Mouse (Mus musculus) embryonic facial prominence, embryonic 10.5 days (tissue): ENCODE results near the gene Add3. TPM values are rescaled to one million over a fixed set of nuclear protein-coding genes. Genes with fewer than 3 reads are reported as not detected.
"Not testable (repeated sequence)": the region's sequence is repeated elsewhere in the genome, so short reads cannot be mapped to it uniquely, and the experiment has no call there.

Experiments
- DNase-seq: peaks from one replicate; pipeline ENCODE4 v3.0.0-alpha.2; 2017; ENCODE audit warnings: low spot score
- H3K27ac ChIP-seq: fragments of 300-500 bp; sonication (generic); replicated peaks from 2 replicates; pipeline ENCODE4 v1.5.1; 2016; ENCODE audit warnings: mild to moderate bottlenecking
- H3K27me3 ChIP-seq: fragments of 300-500 bp; sonication (generic); replicated peaks from 2 replicates; pipeline ENCODE4 v1.6.1; 2016; ENCODE audit warnings: low read depth, mild to moderate bottlenecking; ENCODE audit not compliant: poor library complexity, severe bottlenecking
- H3K36me3 ChIP-seq: fragments of 300-500 bp; sonication (generic); replicated peaks from 2 replicates; pipeline ENCODE4 v1.6.1; 2016; ENCODE audit warnings: mild to moderate bottlenecking, moderate library complexity
- H3K4me1 ChIP-seq: fragments of 300-500 bp; sonication (generic); 2 replicates; pipeline ENCODE4 v1.6.1; 2016
- H3K4me3 ChIP-seq: fragments of 300-500 bp; sonication (generic); 2 replicates; pipeline ENCODE4 v1.5.1; 2016; ENCODE audit warnings: mild to moderate bottlenecking, moderate library complexity
- H3K9me3 ChIP-seq: fragments of 300-500 bp; sonication (generic); 2 replicates; pipeline ENCODE4 v1.6.1; 2016; ENCODE audit warnings: mild to moderate bottlenecking
- WGBS: fragments of 180-500 bp; shearing (Covaris S2); methylation state at CpG from one replicate; pipeline ENCODE4 v1.1.7; 2016; 5-methylcytosine and 5-hydroxymethylcytosine counted together
- polyA plus RNA-seq: library from polyadenylated mRNA; unstranded; fragments of >200 nt; fragmentation: Nextera tagmentation; extraction: Ambion mirVana; gene quantifications from 2 replicates; pipeline ENCODE4 v1.2.1, GENCODE M21; 2016

Gene Add3
- polyA plus RNA-seq, 1 experiment from 2014 or later, result 67.2 TPM

DNA sequence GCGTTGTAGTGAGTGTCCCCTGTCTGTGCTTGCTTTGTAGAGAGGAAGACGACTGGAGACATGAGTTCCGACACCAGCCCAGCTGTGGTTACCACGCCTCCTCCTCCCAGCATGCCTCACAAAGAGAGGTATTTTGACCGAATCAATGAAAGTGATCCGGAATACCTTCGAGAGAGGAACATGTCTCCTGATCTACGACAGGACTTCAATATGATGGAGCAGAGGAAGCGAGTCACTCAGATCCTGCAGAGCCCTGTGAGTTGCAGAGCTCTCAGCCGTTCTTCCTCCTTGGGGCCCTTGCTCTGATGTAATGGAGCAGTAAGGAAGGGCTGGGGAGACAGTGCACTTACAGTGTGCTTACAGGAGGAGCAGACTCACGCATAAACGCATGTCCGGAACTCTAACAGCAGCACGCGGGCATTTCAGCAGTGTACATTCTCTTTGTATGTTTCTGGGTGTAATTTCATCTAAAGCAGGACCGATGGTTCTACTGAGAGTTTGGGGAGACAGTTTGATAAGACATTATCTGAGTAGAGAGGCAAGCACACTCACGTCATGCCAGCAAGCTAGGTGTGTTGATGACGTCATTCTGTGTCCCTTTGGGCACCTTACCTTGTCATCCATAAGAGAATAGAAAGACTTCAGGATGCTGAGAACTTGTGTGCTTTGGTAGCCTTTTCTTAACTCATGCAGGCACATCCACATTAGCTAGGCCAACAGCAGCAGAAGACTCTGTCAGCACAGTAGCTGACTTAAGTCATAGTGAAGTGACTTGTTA is 76.7 kb downstream of the Add3 start:
- H3K4me1 ChIP-seq, result no peaks in the 10 kb centered on the region
- no peaks in the 10 kb centered on the region for H3K9me3 ChIP-seq
- no peak overlapping the region for H3K27ac ChIP-seq
- DNase-seq, result no peak
- WGBS, result 89% methylated on average over 18 of the region's 18 CpGs
- H3K4me3 ChIP-seq, result no peak overlapping the region
- H3K36me3 ChIP-seq, result peaks cover 30% of the 10 kb centered on the region
- no peaks in the 10 kb centered on the region for H3K27me3 ChIP-seq

DNA sequence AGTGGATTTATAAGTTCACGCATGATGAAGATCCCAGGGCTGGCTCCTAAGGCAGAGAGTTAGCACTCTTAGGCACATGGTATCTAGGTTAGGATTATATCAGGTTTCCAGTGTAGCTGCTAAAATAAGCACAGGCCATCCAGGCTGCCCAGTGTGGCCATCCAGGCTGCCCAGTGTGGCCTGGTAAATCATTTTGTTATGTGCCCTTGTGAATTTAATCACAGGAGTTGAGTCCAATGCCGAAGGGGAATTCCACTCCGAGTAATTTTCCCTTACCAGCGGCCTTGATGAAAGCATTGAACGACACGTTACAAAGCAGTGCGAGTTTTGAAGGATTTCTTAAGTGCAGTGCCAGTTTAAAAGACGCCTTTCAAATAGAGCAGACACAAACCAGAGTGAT is 77.6 kb downstream of the Add3 start:
- WGBS, result 90% methylated on average over 8 of the region's 8 CpGs
- Histone ChIP-seq H3K27me3 (no peaks in the 10 kb centered on the region), H3K4me3 (no peak overlapping the region), H3K4me1 (no peaks in the 10 kb centered on the region), H3K9me3 (no peaks in the 10 kb centered on the region), H3K36me3 (peaks cover 30% of the 10 kb centered on the region), H3K27ac (no peak overlapping the region)
- no peak for DNase-seq

DNA sequence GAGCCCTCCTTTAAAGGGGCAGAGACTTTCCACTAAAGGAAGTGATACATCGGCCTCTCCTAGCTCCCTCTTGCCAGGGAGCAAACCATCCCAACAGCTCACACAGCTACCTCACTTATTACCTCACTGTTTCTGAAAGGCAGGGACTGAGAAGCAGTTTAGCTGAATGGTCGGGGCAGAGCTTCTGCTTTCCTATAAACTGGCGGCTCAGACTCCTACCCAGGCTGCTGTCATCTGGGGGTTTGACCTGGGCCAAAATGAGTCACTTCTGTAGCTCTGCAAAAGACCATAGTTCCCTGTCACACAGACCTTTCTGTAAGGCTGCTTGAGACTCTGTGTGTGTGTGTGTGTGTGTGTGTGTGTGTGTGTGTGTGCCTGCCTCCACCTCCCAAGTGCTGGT is 79.1 kb downstream of the Add3 start:
- no peaks in the 10 kb centered on the region for H3K27me3 ChIP-seq
- DNase-seq, result no peak
- H3K4me3 ChIP-seq, result no peak overlapping the region
- H3K36me3 ChIP-seq, result peaks cover 33% of the 10 kb centered on the region
- H3K27ac ChIP-seq, result no peak overlapping the region
- WGBS, result 73% methylated on average over 3 of the region's 3 CpGs
- H3K9me3 ChIP-seq, result no peaks in the 10 kb centered on the region
- H3K4me1 ChIP-seq, result no peaks in the 10 kb centered on the region

DNA sequence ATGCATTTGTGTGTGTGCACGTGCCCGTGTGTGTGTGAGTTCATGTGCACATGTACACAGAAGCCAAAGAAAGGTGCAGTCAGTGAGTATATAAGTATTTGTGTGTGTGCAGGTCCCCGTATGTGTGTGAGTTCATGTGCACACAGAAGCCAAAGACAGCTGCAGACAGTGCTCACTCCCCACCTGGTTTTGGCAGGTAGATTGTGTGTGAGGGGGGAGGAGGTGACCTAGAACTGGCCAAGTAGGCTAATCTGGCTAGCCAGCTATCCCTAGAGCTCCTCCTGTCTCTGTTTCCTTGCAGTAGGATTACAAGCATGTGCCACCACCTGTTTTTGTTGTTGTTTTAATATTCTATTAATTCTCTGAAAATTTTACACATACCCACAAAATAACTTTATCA is 80.9 kb downstream of the Add3 start:
- Histone ChIP-seq H3K4me1 (no peaks in the 10 kb centered on the region), H3K9me3 (no peaks in the 10 kb centered on the region), H3K27me3 (no peaks in the 10 kb centered on the region), H3K27ac (no peak overlapping the region), H3K36me3 (peaks cover 33% of the 10 kb centered on the region), H3K4me3 (no peak overlapping the region)
- WGBS, result 93% methylated on average over 3 of the region's 3 CpGs
- no peak for DNase-seq

DNA sequence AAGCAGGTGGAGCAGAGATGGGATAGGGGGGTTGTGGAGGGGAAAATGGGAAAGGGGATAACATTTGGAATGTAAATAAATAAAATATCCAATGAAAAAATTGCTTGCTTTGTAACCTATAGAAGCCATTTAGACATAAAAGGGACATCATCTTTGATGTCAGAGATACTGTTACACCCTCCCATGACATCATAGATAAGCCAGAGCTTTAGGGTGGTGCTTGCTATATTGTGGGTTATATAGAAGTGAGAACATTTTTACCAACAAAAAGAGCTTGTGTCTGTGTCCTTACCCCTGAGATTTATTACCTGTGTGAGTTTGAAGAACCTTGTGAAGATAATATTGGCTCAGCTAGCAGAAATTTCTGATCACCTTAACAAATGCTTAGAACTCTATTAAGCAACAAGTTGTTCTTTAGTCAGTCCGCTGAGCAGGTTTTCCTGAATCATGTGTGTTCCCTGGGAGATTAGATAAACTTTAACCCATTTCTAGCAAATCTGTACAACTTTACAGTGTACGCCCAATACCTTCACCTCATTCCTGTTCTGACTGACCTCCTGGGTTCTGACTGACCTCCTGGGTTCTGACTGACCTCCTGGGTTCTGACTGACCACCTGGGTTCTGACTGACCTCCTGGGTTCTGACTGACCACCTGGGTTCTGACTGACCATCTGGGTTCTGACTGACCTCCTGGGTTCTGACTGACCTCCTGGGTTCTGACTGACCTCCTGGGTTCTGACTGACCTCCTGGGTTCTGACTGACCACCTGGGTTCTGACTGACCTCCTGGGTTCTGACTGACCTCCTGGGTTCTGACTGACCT is 85.2 kb downstream of the Add3 start:
- H3K4me1 ChIP-seq, H3K4me3 ChIP-seq, H3K27ac ChIP-seq, DNase-seq, H3K27me3 ChIP-seq, H3K9me3 ChIP-seq: not testable (repeated sequence)
- 89% methylated on average over 2 of the region's 2 CpGs for WGBS
- peaks cover 40% of the 10 kb centered on the region for H3K36me3 ChIP-seq

DNA sequence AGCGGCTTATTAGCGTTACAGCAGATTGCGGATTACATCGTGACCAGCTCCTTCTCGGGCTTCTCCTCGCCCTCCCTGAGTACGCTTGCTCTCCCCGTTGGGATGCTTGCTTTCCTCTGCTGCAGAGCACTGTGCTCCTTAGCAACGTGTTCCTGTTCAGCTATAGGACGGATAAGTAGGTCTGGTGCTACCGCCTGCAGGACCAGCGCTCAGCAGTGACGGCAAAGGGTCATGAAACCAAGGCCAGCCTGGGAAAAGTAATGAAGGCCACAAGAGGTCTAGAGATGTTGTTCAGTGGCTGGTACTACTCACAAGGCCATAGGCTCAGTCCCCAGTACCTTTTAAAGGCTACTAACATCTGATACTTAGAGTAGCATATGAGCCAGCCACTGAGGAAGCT is 86.4 kb downstream of the Add3 start:
- Histone ChIP-seq H3K27me3 (no peaks in the 10 kb centered on the region), H3K9me3 (no peaks in the 10 kb centered on the region), H3K4me1 (no peaks in the 10 kb centered on the region), H3K27ac (no peak overlapping the region), H3K36me3 (peaks cover 42% of the 10 kb centered on the region), H3K4me3 (no peak overlapping the region)
- 92% methylated on average over 13 of the region's 13 CpGs for WGBS
- DNase-seq, result no peak

DNA sequence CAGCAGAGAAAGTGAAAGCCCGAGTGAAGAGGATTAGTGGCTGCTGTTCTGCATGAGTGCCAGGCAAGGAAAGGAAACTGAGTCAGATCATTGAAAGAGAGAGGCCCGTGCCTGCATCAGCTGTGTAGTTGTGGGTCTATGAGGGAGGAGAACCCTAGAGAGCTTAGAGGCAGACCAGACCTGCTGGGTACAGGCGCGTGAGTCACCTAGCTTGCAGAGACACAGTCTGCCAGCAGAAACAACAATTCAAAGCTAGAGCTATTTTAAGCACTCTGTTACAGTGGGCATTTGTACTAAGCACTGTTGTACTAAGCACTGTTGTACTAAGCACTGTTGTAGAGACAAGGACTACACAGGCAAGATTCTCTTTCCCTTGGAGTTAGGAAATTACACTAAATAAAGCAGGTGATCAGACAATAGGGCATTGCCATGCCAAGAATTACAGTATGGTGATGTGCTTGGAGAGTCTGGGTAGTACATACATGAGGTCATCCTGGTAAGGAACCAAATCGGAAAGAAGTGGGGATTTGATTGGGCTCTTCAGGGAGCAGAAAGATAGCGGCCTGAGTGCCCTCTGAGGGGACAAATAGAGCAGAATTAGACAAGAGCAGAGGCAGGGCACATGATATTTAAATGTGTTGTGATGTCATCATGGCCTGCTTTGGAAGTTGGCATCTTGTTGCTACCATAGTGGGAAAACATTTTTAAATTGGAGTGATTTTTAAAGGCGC is 88.0 kb downstream of the Add3 start:
- Histone ChIP-seq H3K36me3 (peaks cover 56% of the 10 kb centered on the region), H3K4me1 (no peaks in the 10 kb centered on the region), H3K9me3 (no peaks in the 10 kb centered on the region), H3K4me3 (no peak overlapping the region), H3K27me3 (no peaks in the 10 kb centered on the region), H3K27ac (no peak overlapping the region)
- no peak for DNase-seq
- WGBS, result 92% methylated on average over 7 of the region's 7 CpGs

DNA sequence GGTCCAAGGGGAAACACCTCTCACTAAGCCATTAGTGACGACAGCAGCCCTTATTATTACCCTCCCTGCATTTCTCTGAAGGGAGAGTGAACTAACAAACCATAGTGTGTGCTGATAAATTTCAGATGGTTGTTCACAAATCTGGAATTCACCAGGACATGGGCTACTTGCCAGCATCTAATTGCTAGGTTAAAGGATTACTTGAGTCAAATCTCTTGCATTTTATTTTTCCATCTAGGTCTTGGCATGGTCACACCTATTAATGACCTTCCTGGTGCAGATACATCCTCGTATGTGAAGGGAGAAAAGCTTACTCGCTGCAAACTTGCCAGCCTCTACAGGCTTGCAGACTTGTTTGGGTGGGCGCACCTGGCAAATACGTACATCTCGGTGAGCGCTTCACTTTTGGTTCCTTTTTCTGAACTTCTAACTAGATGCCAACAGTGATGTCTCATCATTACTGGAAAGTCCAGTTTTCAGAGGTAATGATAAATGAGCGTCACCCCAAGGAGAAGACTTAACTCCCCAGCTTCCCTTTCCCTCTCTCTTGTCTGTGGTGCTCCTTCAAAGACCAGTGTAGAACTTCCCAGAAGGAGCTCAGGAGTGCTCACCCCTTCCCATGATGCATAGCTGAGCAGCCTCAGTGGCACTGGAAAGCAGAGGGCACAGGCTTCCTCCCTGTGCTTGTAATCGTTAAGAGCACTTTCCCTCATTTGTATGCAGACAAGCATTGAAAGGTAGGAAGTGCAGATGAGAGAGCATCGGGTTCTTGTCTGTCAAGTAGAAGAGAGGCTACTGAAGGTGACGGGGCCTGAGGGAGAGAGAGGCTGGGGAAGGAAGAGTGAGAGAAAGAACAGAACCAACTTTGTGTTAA is 90.9 kb downstream of the Add3 start:
- 82% methylated on average over 11 of the region's 11 CpGs for WGBS
- H3K4me3 ChIP-seq, result no peak overlapping the region
- peaks cover 83% of the 10 kb centered on the region for H3K36me3 ChIP-seq
- no peak for DNase-seq
- no peaks in the 10 kb centered on the region for H3K27me3 ChIP-seq
- no peak overlapping the region for H3K27ac ChIP-seq
- no peaks in the 10 kb centered on the region for H3K9me3 ChIP-seq
- no peaks in the 10 kb centered on the region for H3K4me1 ChIP-seq

DNA sequence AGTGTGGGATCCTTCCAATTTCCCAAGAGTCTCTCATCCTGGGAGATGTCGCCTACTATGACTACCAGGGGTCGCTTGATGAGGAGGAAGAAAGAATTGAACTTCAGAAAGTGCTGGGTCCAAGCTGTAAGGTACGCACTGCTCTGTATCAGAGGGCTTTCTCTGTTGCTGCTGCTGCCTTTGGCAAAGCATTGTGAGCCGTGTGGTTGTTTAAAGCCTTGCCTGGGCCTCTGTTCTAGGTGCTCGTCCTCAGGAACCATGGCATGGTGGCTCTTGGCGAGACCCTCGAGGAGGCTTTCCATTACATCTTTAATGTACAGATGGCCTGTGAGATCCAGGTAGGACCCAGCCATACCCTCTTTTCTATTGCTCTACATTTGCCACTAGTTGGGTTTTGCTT is 93.3 kb downstream of the Add3 start:
- Histone ChIP-seq H3K27ac (no peak overlapping the region), H3K9me3 (no peaks in the 10 kb centered on the region), H3K4me1 (no peaks in the 10 kb centered on the region), H3K27me3 (no peaks in the 10 kb centered on the region), H3K36me3 (peaks cover 83% of the 10 kb centered on the region), H3K4me3 (no peak overlapping the region)
- no peak for DNase-seq
- 93% methylated on average over 7 of the region's 7 CpGs for WGBS

DNA sequence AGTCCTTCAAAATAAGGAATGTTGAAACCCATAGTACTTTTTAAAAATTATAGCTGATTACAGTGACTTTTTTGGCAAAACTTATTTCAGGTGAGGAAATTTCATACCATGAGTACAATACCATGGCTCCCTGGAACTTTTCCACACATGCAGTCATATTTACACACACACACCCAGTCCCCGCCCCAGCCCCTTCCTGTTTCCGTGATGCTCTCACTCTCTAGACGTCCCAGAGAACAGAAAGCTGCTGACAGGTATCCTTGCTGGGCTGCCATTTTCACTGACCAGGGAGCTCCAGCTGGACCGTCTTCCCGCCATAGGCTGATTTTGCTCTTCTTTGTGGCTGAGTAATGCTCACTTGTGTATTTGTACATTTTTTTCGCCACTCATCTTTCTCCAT is 101.6 kb downstream of the Add3 start:
- H3K27me3 ChIP-seq, result no peaks in the 10 kb centered on the region
- 88% methylated on average over 6 of the region's 6 CpGs for WGBS

DNA sequence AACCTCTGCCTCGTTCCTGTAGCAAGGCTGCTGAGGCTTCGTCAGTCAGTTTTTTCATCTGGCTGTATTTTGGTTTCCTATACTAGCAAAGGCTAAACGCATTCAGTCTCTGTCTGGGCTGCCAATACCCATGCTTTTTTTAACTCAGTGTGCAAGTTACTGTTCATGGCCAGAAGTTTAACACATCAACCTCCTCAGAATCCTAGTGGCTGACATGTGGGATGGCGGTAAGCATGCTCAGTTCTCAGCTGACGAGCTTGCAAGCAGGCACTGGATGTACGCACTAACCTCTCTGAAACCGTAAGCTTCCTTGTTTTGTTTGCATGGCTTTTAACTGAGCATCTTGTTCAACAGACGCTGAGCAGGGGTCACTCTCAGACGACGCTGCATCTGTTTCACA is 103.7 kb downstream of the Add3 start:
- no peak for DNase-seq
- WGBS, result 85% methylated on average over 10 of the region's 10 CpGs
- H3K27me3 ChIP-seq, result no peaks in the 10 kb centered on the region
- H3K36me3 ChIP-seq, result peaks cover 68% of the 10 kb centered on the region
- H3K4me1 ChIP-seq, result peaks cover 4% of the 10 kb centered on the region; the same call in 1 of the 2 replicates
- no peak overlapping the region for H3K4me3 ChIP-seq
- no peak overlapping the region for H3K27ac ChIP-seq
- H3K9me3 ChIP-seq, result no peaks in the 10 kb centered on the region

More for the DNA sequence above, 101.6 kb downstream of the Add3 start:
- Histone ChIP-seq H3K27ac (no peak overlapping the region), H3K4me3 (no peak overlapping the region), H3K9me3 (no peaks in the 10 kb centered on the region), H3K36me3 (peaks cover 86% of the 10 kb centered on the region), H3K4me1 (no peaks in the 10 kb centered on the region)
- DNase-seq, result no peak

DNA sequence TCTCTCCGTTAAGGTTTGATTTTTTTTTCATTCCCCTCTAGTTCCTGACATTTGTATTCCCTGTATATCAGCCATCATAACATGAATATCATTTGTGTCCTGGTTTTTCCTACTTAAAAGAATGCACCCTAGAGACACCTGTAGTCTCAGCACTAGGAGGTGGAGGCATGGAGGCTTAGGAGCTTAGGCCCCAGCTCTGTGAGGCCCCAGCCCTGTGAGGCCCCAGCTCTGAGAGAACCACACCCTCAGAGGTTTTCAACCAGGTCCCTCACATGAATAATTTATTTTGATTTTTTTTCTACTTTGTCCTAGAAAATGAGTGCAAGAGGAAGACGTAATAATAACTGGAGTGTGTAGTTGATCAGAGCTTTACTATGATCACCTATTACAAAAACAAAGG is 107.3 kb downstream of the Add3 start:
- peaks cover 4% of the 10 kb centered on the region; the same call in 1 of the 2 replicates for H3K4me1 ChIP-seq
- no peak for DNase-seq
- H3K9me3 ChIP-seq, result no peaks in the 10 kb centered on the region
- H3K36me3 ChIP-seq, result peaks cover 34% of the 10 kb centered on the region
- H3K4me3 ChIP-seq, result no peak overlapping the region
- WGBS, result 71% methylated on average over 2 of the region's 2 CpGs
- H3K27ac ChIP-seq, result no peak overlapping the region
- no peaks in the 10 kb centered on the region for H3K27me3 ChIP-seq
